Mouse (Mus musculus) frontal cortex, postnatal 36 days (tissue): ENCODE measurements around the gene Slc43a2.
"Not testable (repeated sequence)": the region's sequence is repeated elsewhere in the genome, so short reads cannot be mapped to it uniquely, and the experiment has no call there.

ENCODE experiments used
- DNase-seq, 2 experiments: peaks; one replicate each; pipeline ENCODE4 v3.0.0; 2022; ENCODE audit warnings: low spot score in 2 of 2

Gene Slc43a2

GRCm38 (mm10) chr11:75572301-75572791 is 40.9 kb downstream of the Slc43a2 start:
- no peak for DNase-seq

GRCm38 (mm10) chr11:75572854-75573650 is 41.6 kb downstream of the Slc43a2 start:
- peak; percentile 90 to 94 for DNase-seq

GRCm38 (mm10) chr11:75574378-75575123 is 43.1 kb downstream of the Slc43a2 start:
- no peak for DNase-seq

- DNase-seq = no peak
Observed at GRCm38 (mm10) chr11:75575560-75576123, 44.1 kb downstream of the Slc43a2 start.

- DNase-seq = no peak
Observed at GRCm38 (mm10) chr11:75578609-75579008, 47.1 kb downstream of the Slc43a2 start.

GRCm38 (mm10) chr11:75581495-75582149 is 50.1 kb downstream of the Slc43a2 start:
- DNase-seq = no peak

GRCm38 (mm10) chr11:75583521-75583920 is 52.0 kb downstream of the Slc43a2 start:
- DNase-seq = no peak

GRCm38 (mm10) chr11:75585061-75585460 is 53.6 kb downstream of the Slc43a2 start:
- no peak for DNase-seq

GRCm38 (mm10) chr11:75585978-75586377 is 54.5 kb downstream of the Slc43a2 start:
- no peak for DNase-seq

- DNase-seq = no peak
Observed at GRCm38 (mm10) chr11:75586963-75587362, 55.5 kb downstream of the Slc43a2 start.

GRCm38 (mm10) chr11:75587493-75588284 is 56.2 kb downstream of the Slc43a2 start, which contains the start of gene Pitpna:
TSS of gene Pitpna (plus strand) at chr11:75588097.
- peak; percentile 96 to 97 for DNase-seq

GRCm38 (mm10) chr11:75588285-75588941 is 56.9 kb downstream of the Slc43a2 start:
- DNase-seq = peak in 1 of 2 experiments; percentile 52

GRCm38 (mm10) chr11:75592612-75593011 is 61.1 kb downstream of the Slc43a2 start:
- no peak for DNase-seq

- no peak for DNase-seq
Observed at GRCm38 (mm10) chr11:75594431-75594830, 62.9 kb downstream of the Slc43a2 start.

- no peak for DNase-seq
Observed at GRCm38 (mm10) chr11:75595404-75595803, 63.9 kb downstream of the Slc43a2 start.

- DNase-seq = no peak
Observed at GRCm38 (mm10) chr11:75595816-75596215, 64.3 kb downstream of the Slc43a2 start.

GRCm38 (mm10) chr11:75596726-75597255 is 65.3 kb downstream of the Slc43a2 start:
- DNase-seq = no peak

GRCm38 (mm10) chr11:75598004-75598403 is 66.5 kb downstream of the Slc43a2 start:
- no peak for DNase-seq

GRCm38 (mm10) chr11:75599802-75600201 is 68.3 kb downstream of the Slc43a2 start:
- DNase-seq = not testable (repeated sequence)

- no peak for DNase-seq
Observed at GRCm38 (mm10) chr11:75604826-75605225, 73.3 kb downstream of the Slc43a2 start.
